Comparison of ENCODE assay signal across 11 mouse cellular contexts in the genomic region with DNA sequence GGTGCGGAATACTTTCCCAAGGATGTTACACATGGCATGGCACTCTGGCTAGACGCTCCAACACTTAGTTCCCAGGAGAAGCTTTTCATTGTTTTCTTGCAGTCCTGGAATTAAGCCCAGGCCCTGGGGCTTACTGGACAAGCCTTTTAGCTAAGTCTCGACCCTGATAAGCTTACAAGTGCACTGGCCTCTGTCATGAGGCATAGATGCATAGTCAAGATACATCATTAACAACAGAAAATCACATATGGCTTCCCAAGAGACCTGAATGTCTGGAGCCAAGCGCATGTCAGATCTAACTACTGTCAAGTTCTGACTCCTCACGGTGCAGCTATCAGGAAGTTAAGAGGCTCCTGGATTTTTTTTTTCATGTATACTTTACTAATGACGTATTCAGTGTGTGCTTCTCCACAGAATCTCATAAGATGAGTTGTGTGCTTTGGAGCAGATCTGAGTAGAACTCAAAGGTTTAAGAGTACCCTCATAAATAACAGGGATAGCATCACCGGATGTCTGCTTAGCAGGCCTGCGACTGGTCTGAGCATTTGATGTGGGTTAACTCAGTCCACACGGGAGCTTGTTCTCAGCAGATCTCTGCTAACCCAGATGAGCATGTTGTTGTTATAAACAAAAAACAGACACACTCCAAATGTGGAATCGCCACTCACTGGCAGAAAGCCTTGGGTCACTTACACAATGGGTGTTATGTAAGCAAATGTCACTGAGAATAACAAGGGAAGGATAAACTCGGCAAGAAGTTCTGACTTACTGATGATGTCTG.
DNase-seq lines count a peak whose midpoint lies in the region; ATAC-seq and TF ChIP-seq lines count a peak whose summit lies in the region.
"Had no signal": no experiment of that assay in that cellular context is flagged by ENCODE, and none has a peak within 500 bp of the region (broad histone marks: within the 10 kb centered on the region; RNA-seq: fewer than 3 reads in every experiment).

No protein-coding gene starts in this region.

- no peak overlapping the region for H3K4me3 ChIP-seq in intestine, embryonic 15.5 days (replicated peaks)
- H3K4me3 ChIP-seq in intestine, postnatal 0 days (ENCODE audit: low read depth, low read length), result no peak overlapping the region
- H3K4me3 ChIP-seq: gastrocnemius, adult 2 months; neural tube, embryonic 12.5 days had no signal

- no peak overlapping the region for H3K9ac ChIP-seq in intestine, embryonic 15.5 days
- no peak overlapping the region for H3K9ac ChIP-seq in intestine, postnatal 0 days (ENCODE audit: low read depth, low read length)
- H3K9ac ChIP-seq: neural tube, embryonic 12.5 days had no signal

- peak; percentile 51; the same call in 1 of the 2 replicates for ATAC-seq in intestine, embryonic 15.5 days
- no peak for ATAC-seq in intestine, postnatal 0 days

- no peaks in the 10 kb centered on the region for H3K36me3 ChIP-seq in intestine, embryonic 15.5 days
- H3K36me3 ChIP-seq in intestine, postnatal 0 days (ENCODE audit: control insufficient read depth, insufficient read depth), result no peaks in the 10 kb centered on the region
- H3K36me3 ChIP-seq: neural tube, embryonic 12.5 days had no signal

- no peaks in the 10 kb centered on the region for H3K4me1 ChIP-seq in intestine, embryonic 15.5 days (replicated peaks)
- no peaks in the 10 kb centered on the region for H3K4me1 ChIP-seq in intestine, postnatal 0 days (replicated peaks; ENCODE audit: control insufficient read depth, insufficient read depth, low read length)
- H3K4me1 ChIP-seq: neural tube, embryonic 12.5 days had no signal

- no peak for TF ChIP-seq CTCF in intestine, postnatal 0 days (IDR thresholded peaks at IDR 0.05; ENCODE audit: low read depth)

- H3K9me3 ChIP-seq in intestine, embryonic 15.5 days, result no peaks in the 10 kb centered on the region
- no peaks in the 10 kb centered on the region for H3K9me3 ChIP-seq in intestine, postnatal 0 days (ENCODE audit: control insufficient read depth)
- H3K9me3 ChIP-seq: neural tube, embryonic 12.5 days had no signal

- WGBS in intestine, embryonic 15.5 days, result 51% methylated on average over 11 of the region's 11 CpGs
- 53% methylated on average over 11 of the region's 11 CpGs for WGBS in intestine, postnatal 0 days

- H3K27ac ChIP-seq in intestine, embryonic 15.5 days, result no peak overlapping the region
- H3K27ac ChIP-seq in intestine, postnatal 0 days (ENCODE audit: low read depth, low read length), result no peak overlapping the region
- H3K27ac ChIP-seq: gastrocnemius, adult 2 months; neural tube, embryonic 12.5 days had no signal

- H3K27me3 ChIP-seq in intestine, embryonic 15.5 days (replicated peaks), result no peaks in the 10 kb centered on the region
- no peaks in the 10 kb centered on the region for H3K27me3 ChIP-seq in intestine, postnatal 0 days (replicated peaks; ENCODE audit: control insufficient read depth, insufficient read depth, low read length)
- H3K27me3 ChIP-seq: neural tube, embryonic 12.5 days had no signal

- DNase-seq in adipocyte (ENCODE audit: low spot score), result peak; percentile 57
- DNase-seq in cerebellum, adult 9-10 months, result peak; percentile 75
- DNase-seq in lung, postnatal 36 days, result peak; percentile 29
- DNase-seq in embryo, embryonic 11 days, result no peak
- no peak for DNase-seq in T-cell, adult 2 months (ENCODE audit: low spot score)
- DNase-seq: gastrocnemius, adult 2 months; kidney, adult 9 months; thymus, postnatal 36 days had no signal

- H3K4me2 ChIP-seq in intestine, embryonic 15.5 days (replicated peaks), result no peak overlapping the region
- H3K4me2 ChIP-seq in intestine, postnatal 0 days (replicated peaks; ENCODE audit: low read depth), result no peak overlapping the region
- H3K4me2 ChIP-seq: neural tube, embryonic 12.5 days had no signal

Comparison
In these comparisons a context has a peak if more than half of its experiments do, and no peak if none do; other contexts are left out.
1. DNase-seq: peak in adipocyte (single experiment), cerebellum, adult 9-10 months (single experiment) and lung, postnatal 36 days (single experiment); none in embryo, embryonic 11 days (single experiment) and T-cell, adult 2 months (single experiment).